Mouse (Mus musculus) neural tube, embryonic 12.5 days (tissue): ENCODE measurements around the gene Rps6ka5. TPM values are rescaled to one million over a fixed set of nuclear protein-coding genes. Genes with fewer than 3 reads are reported as not detected.

Source experiments
- ATAC-seq: fragments of 200-750 bp; cut with Nextera tagmentation; 2 replicates; pipeline ENCODE4 v1.8.0; 2017; ENCODE audit warnings: low read depth, mild to moderate bottlenecking, moderate TSS enrichment, moderate library complexity; ENCODE audit not compliant: low FRiP score
- H3K27ac ChIP-seq: fragments of 300-500 bp; sonication (generic); 2 replicates; pipeline ENCODE4 v1.5.1; 2016
- H3K27me3 ChIP-seq: fragments of 300-500 bp; sonication (generic); replicated peaks from 2 replicates; pipeline ENCODE4 v1.6.1; 2016; ENCODE audit warnings: mild to moderate bottlenecking
- H3K36me3 ChIP-seq: fragments of 300-500 bp; sonication (generic); 2 replicates; pipeline ENCODE4 v1.6.1; 2016; ENCODE audit warnings: mild to moderate bottlenecking
- H3K4me1 ChIP-seq: fragments of 300-500 bp; sonication (generic); 2 replicates; pipeline ENCODE4 v1.6.1; 2016
- H3K4me2 ChIP-seq: fragments of 300-500 bp; sonication (generic); replicated peaks from 2 replicates; pipeline ENCODE4 v1.6.1; 2016; ENCODE audit warnings: mild to moderate bottlenecking
- H3K4me3 ChIP-seq: fragments of 300-500 bp; sonication (generic); 2 replicates; pipeline ENCODE4 v1.5.1; 2016
- H3K9ac ChIP-seq: fragments of 300-500 bp; sonication (generic); 2 replicates; pipeline ENCODE4 v1.6.1; 2016; ENCODE audit warnings: mild to moderate bottlenecking
- H3K9me3 ChIP-seq: fragments of 300-500 bp; sonication (generic); 2 replicates; pipeline ENCODE4 v1.6.1; 2016; ENCODE audit warnings: mild to moderate bottlenecking
- WGBS: fragments of 180-500 bp; shearing (Covaris S2); methylation state at CpG from one replicate; pipeline ENCODE4 v1.1.7; 2016; 5-methylcytosine and 5-hydroxymethylcytosine counted together
- polyA plus RNA-seq: library from polyadenylated mRNA; unstranded; fragments of >200 nt; fragmentation: Nextera tagmentation; extraction: Ambion mirVana; gene quantifications from 2 replicates; pipeline ENCODE4 v1.2.1, GENCODE M21; 2016

The Rps6ka5 gene
- polyA plus RNA-seq, 1 experiment from 2014 or later = 5.4 TPM

- H3K9ac ChIP-seq = no peak overlapping the region
- H3K4me1 ChIP-seq = peaks cover 21% of the 10 kb centered on the region
- no peaks in the 10 kb centered on the region for H3K9me3 ChIP-seq
- no peak overlapping the region for H3K27ac ChIP-seq
- 94% methylated on average over 1 of the region's 1 CpGs for WGBS
- peaks cover 1% of the 10 kb centered on the region; the same call in 1 of the 2 replicates for H3K36me3 ChIP-seq
- H3K27me3 ChIP-seq = no peaks in the 10 kb centered on the region
- H3K4me3 ChIP-seq = no peak overlapping the region
- no peak overlapping the region for H3K4me2 ChIP-seq
- ATAC-seq = no peak
These were observed 210.5 kb downstream of the Rps6ka5 start for GRCm38 (mm10) chr12:100516161-100516838.

GRCm38 (mm10) chr12:100515493-100515892 lies 211.3 kb downstream of the Rps6ka5 start:
- Histone ChIP-seq H3K36me3 (peaks cover 5% of the 10 kb centered on the region; the same call in 1 of the 2 replicates), H3K9me3 (no peaks in the 10 kb centered on the region), H3K27ac (no peak overlapping the region), H3K4me2 (no peak overlapping the region), H3K4me1 (peaks cover 17% of the 10 kb centered on the region), H3K4me3 (no peak overlapping the region), H3K9ac (no peak overlapping the region), H3K27me3 (no peaks in the 10 kb centered on the region)
- ATAC-seq = no peak
- WGBS = 94% methylated on average over 4 of the region's 4 CpGs

- peaks cover 12% of the 10 kb centered on the region for H3K4me1 ChIP-seq
- no peaks in the 10 kb centered on the region for H3K9me3 ChIP-seq
- ATAC-seq = no peak
- no peaks in the 10 kb centered on the region for H3K27me3 ChIP-seq
- H3K36me3 ChIP-seq = peaks cover 5% of the 10 kb centered on the region; the same call in 1 of the 2 replicates
- no peak overlapping the region for H3K4me2 ChIP-seq
- H3K9ac ChIP-seq = no peak overlapping the region
- H3K27ac ChIP-seq = no peak overlapping the region
- no peak overlapping the region for H3K4me3 ChIP-seq
- 76% methylated on average over 1 of the region's 1 CpGs for WGBS
These were observed 212.2 kb downstream of the Rps6ka5 start for GRCm38 (mm10) chr12:100514611-100515010.

- ATAC-seq = no peak
- Histone ChIP-seq H3K27ac (no peak overlapping the region), H3K4me2 (no peak overlapping the region)
These were observed 213.7 kb downstream of the Rps6ka5 start for GRCm38 (mm10) chr12:100513131-100513530.

GRCm38 (mm10) chr12:100512641-100513040 lies 214.1 kb downstream of the Rps6ka5 start:
- no peaks in the 10 kb centered on the region for H3K27me3 ChIP-seq
- no peak overlapping the region for H3K27ac ChIP-seq
- no peak overlapping the region for H3K4me3 ChIP-seq
- no peak for ATAC-seq
- 88% methylated on average over 9 of the region's 9 CpGs for WGBS
- H3K36me3 ChIP-seq = peaks cover 5% of the 10 kb centered on the region; the same call in 1 of the 2 replicates
- H3K4me1 ChIP-seq = no peaks in the 10 kb centered on the region
- no peak overlapping the region for H3K9ac ChIP-seq
- no peaks in the 10 kb centered on the region for H3K9me3 ChIP-seq
- no peak overlapping the region for H3K4me2 ChIP-seq

More at GRCm38 (mm10) chr12:100513131-100513530, 213.7 kb downstream of the Rps6ka5 start:
- H3K36me3 ChIP-seq = peaks cover 5% of the 10 kb centered on the region; the same call in 1 of the 2 replicates
- H3K27me3 ChIP-seq = no peaks in the 10 kb centered on the region
- 90% methylated on average over 5 of the region's 5 CpGs for WGBS
- no peak overlapping the region for H3K4me3 ChIP-seq
- no peaks in the 10 kb centered on the region for H3K9me3 ChIP-seq
- H3K4me1 ChIP-seq = 0 out of 2 replicates have a peak, but pooled peaks cover under 1% of the 10 kb centered on the region
- no peak overlapping the region for H3K9ac ChIP-seq

GRCm38 (mm10) chr12:100509615-100510282 lies 217.0 kb downstream of the Rps6ka5 start:
- ATAC-seq = no peak
- H3K4me2 ChIP-seq = no peak overlapping the region
- H3K27me3 ChIP-seq = no peaks in the 10 kb centered on the region
- no peak overlapping the region for H3K4me3 ChIP-seq
- H3K27ac ChIP-seq = no peak overlapping the region
- no peaks in the 10 kb centered on the region for H3K4me1 ChIP-seq
- no peaks in the 10 kb centered on the region for H3K9me3 ChIP-seq
- H3K36me3 ChIP-seq = peaks cover 5% of the 10 kb centered on the region; the same call in 1 of the 2 replicates
- WGBS = 83% methylated on average over 9 of the region's 9 CpGs
- no peak overlapping the region for H3K9ac ChIP-seq

GRCm38 (mm10) chr12:100508668-100509067 lies 218.1 kb downstream of the Rps6ka5 start:
- no peak for ATAC-seq
- WGBS = 90% methylated on average over 5 of the region's 5 CpGs

GRCm38 (mm10) chr12:100505484-100505883 lies 221.3 kb downstream of the Rps6ka5 start:
- no peak for ATAC-seq
- Histone ChIP-seq H3K9ac (no peak overlapping the region), H3K36me3 (no peaks in the 10 kb centered on the region), H3K27me3 (no peaks in the 10 kb centered on the region), H3K9me3 (no peaks in the 10 kb centered on the region), H3K4me1 (no peaks in the 10 kb centered on the region), H3K27ac (no peak overlapping the region), H3K4me2 (no peak overlapping the region), H3K4me3 (no peak overlapping the region)
- 98% methylated on average over 1 of the region's 1 CpGs for WGBS

More at GRCm38 (mm10) chr12:100508668-100509067, 218.1 kb downstream of the Rps6ka5 start:
- no peak overlapping the region for H3K4me3 ChIP-seq
- no peaks in the 10 kb centered on the region for H3K27me3 ChIP-seq
- no peak overlapping the region for H3K27ac ChIP-seq
- H3K9me3 ChIP-seq = no peaks in the 10 kb centered on the region
- H3K4me2 ChIP-seq = no peak overlapping the region
- H3K9ac ChIP-seq = no peak overlapping the region
- peaks cover 5% of the 10 kb centered on the region; the same call in 1 of the 2 replicates for H3K36me3 ChIP-seq
- no peaks in the 10 kb centered on the region for H3K4me1 ChIP-seq

GRCm38 (mm10) chr12:100504585-100504984 lies 222.2 kb downstream of the Rps6ka5 start:
- H3K4me3 ChIP-seq = no peak overlapping the region
- no peaks in the 10 kb centered on the region for H3K27me3 ChIP-seq
- H3K9me3 ChIP-seq = no peaks in the 10 kb centered on the region
- H3K4me2 ChIP-seq = no peak overlapping the region
- peaks cover 6% of the 10 kb centered on the region; the same call in 1 of the 2 replicates for H3K36me3 ChIP-seq
- no peaks in the 10 kb centered on the region for H3K4me1 ChIP-seq
- no peak overlapping the region for H3K27ac ChIP-seq
- no peak for ATAC-seq
- 91% methylated on average over 2 of the region's 2 CpGs for whole genome bisulfite sequencing
- no peak overlapping the region for H3K9ac ChIP-seq

GRCm38 (mm10) chr12:100503659-100504058 lies 223.1 kb downstream of the Rps6ka5 start:
- Histone ChIP-seq H3K4me3 (no peak overlapping the region), H3K27me3 (no peaks in the 10 kb centered on the region), H3K4me1 (no peaks in the 10 kb centered on the region), H3K9me3 (no peaks in the 10 kb centered on the region), H3K36me3 (peaks cover 15% of the 10 kb centered on the region), H3K9ac (no peak overlapping the region), H3K27ac (no peak overlapping the region), H3K4me2 (no peak overlapping the region)
- WGBS = 88% methylated on average over 4 of the region's 4 CpGs
- no peak for ATAC-seq

GRCm38 (mm10) chr12:100502544-100502943 lies 224.2 kb downstream of the Rps6ka5 start:
- H3K4me2 ChIP-seq = no peak overlapping the region
- H3K9me3 ChIP-seq = no peaks in the 10 kb centered on the region
- no peak overlapping the region for H3K9ac ChIP-seq
- peaks cover 23% of the 10 kb centered on the region for H3K36me3 ChIP-seq
- H3K27me3 ChIP-seq = no peaks in the 10 kb centered on the region
- no peaks in the 10 kb centered on the region for H3K4me1 ChIP-seq
- no peak for ATAC-seq
- WGBS = 85% methylated on average over 3 of the region's 3 CpGs
- H3K4me3 ChIP-seq = no peak overlapping the region
- no peak overlapping the region for H3K27ac ChIP-seq

GRCm38 (mm10) chr12:100501261-100501660 lies 225.5 kb downstream of the Rps6ka5 start:
- Histone ChIP-seq H3K36me3 (peaks cover 34% of the 10 kb centered on the region), H3K9ac (no peak overlapping the region), H3K27me3 (no peaks in the 10 kb centered on the region), H3K9me3 (no peaks in the 10 kb centered on the region), H3K4me1 (no peaks in the 10 kb centered on the region), H3K4me2 (no peak overlapping the region), H3K4me3 (no peak overlapping the region), H3K27ac (no peak overlapping the region)
- 80% methylated on average over 4 of the region's 4 CpGs for WGBS
- no peak for ATAC-seq
